Mouse (Mus musculus) WW6 (cell line): Measurements from ENCODE around the gene Dbp.

Experiments used
- DNase-seq: peaks from one replicate; pipeline ENCODE4 v3.0.0-alpha.2; 2013; ENCODE audit warnings: low read depth, low spot score

Dbp gene

GRCm38 (mm10) chr7:45693921-45694591 lies 10.8 kb upstream of the Dbp start, which contains the start of gene Sec1:
Gene Sec1 (minus strand): TSS chr7:45694402.
- DNase-seq: no peak

- no peak for DNase-seq
Measured at GRCm38 (mm10) chr7:45695098-45695497, 9.8 kb upstream of the Dbp start.

- DNase-seq: no peak
Measured at GRCm38 (mm10) chr7:45697894-45698293, 7.0 kb upstream of the Dbp start.

GRCm38 (mm10) chr7:45699523-45700141 lies 5.3 kb upstream of the Dbp start, which contains the start of gene Car11:
Gene Car11 (plus strand): TSS chr7:45699843.
- no peak for DNase-seq

GRCm38 (mm10) chr7:45700301-45701015 lies 4.4 kb upstream of the Dbp start:
- DNase-seq: no peak

- no peak for DNase-seq
Measured at GRCm38 (mm10) chr7:45701072-45701471, 3.8 kb upstream of the Dbp start.

GRCm38 (mm10) chr7:45701607-45702006 lies 3.3 kb upstream of the Dbp start:
- DNase-seq: no peak

- no peak for DNase-seq
Measured at GRCm38 (mm10) chr7:45702316-45702715, 2.6 kb upstream of the Dbp start.

GRCm38 (mm10) chr7:45702809-45703520 lies 1.9 kb upstream of the Dbp start:
- DNase-seq: no peak

- DNase-seq: no peak
Measured at GRCm38 (mm10) chr7:45703521-45704033, 1.3 kb upstream of the Dbp start.

GRCm38 (mm10) chr7:45704046-45704559 lies 785 bp upstream of the Dbp start:
- DNase-seq: no peak

GRCm38 (mm10) chr7:45705443-45705864 lies 566 bp downstream of the Dbp start:
- no peak for DNase-seq

- DNase-seq: no peak
Measured at GRCm38 (mm10) chr7:45705873-45706281, 989 bp downstream of the Dbp start.

- DNase-seq: no peak
Measured at GRCm38 (mm10) chr7:45706721-45707241, 1.9 kb downstream of the Dbp start.

GRCm38 (mm10) chr7:45707375-45707967 lies 2.6 kb downstream of the Dbp start:
- no peak for DNase-seq

GRCm38 (mm10) chr7:45708221-45708761 lies 3.4 kb downstream of the Dbp start:
- no peak for DNase-seq

- DNase-seq: no peak
Measured at GRCm38 (mm10) chr7:45709036-45709435, 4.1 kb downstream of the Dbp start.

- no peak for DNase-seq
Measured at GRCm38 (mm10) chr7:45709677-45710355, 4.9 kb downstream of the Dbp start.

GRCm38 (mm10) chr7:45710477-45711191 lies 5.7 kb downstream of the Dbp start:
- DNase-seq: no peak
